Mouse (Mus musculus) 416B (cell line): ENCODE results near the gene Fam189a1.

Experiments
- DNase-seq: peaks from one replicate; pipeline ENCODE4 v3.0.0; 2011; ENCODE audit warnings: low read depth

The Fam189a1 gene

DNA sequence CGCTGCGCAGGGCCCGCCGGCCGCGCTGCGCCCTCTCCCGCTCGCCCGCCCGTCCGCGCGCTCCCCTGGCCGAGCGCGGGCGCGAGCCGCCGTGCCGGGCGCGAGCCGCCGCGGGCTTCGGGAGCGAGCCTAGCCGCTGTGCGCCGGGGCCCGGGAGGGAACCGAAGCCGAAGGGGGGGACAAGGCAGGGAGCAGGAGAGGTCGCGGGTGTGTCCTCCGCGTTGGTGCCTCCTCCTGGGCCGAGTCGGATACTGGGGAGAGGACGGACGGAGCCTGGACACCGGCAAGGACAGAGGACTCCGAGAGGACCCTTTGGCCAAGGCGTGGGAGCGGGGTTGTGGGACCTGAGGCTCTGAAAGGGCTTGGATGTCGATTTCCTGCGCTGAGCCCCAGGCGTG, at the start of gene Fam189a1:
Fam189a1 (minus strand) TSS at position 57 of the 398 bp plus-strand sequence.
- DNase-seq, result no peak

DNA sequence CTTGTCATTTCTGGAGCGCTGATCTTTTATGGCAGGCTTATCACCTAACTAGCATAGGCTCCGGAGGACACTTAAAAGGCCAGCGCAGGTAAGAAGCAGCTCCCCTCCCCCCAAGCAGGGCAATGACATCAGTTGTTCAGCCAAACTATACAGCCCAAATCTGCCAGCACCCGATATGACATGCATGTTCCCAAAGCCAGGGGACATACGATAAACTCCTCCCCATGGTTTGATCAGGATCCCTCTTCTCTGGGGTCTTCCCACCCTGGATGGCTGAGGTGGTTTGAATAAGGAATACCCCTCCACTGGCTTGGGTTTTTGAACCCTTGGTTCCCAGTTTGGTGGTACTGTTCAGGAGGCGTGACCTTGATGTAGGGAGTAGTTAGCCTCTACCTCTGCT, 49.7 kb upstream of the Fam189a1 start:
- DNase-seq, result no peak

DNA sequence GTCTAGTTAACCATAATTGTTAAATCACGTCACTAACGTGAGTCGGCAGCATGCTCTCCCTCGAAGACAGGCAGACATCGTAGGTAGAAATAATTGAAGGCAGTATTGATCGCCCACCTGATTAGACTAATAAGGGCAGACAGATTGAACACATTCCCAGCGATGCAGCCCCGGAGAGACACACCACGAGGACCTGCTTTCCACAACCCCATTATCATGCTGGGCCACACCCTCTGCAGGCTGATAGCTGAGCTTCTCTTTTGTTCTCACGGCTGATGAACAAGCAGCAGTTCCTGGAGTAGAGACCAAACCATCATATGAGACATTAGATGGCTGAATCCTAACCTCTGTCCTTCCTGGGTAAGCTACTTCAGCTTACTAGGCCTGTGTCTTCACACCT, 46.3 kb upstream of the Fam189a1 start:
- no peak for DNase-seq

DNA sequence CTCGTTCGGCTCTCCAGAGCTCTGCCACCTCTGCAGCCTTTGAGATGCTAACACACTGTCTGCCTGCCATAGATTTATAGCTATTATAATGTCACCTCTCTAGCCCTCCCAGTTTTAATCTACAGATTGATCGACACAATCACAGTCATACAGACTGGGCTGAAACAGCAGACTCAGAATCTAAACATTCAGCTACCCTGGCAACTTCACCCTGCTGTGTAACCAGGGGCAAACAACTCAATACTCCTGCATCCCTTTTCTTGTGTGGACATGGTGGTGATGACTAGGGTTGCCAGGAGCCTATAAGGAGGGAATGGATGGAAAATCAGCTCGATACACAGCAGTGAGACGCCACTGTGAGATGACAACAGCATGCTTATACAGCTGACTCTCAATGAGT, 24.3 kb upstream of the Fam189a1 start:
- DNase-seq, result no peak

DNA sequence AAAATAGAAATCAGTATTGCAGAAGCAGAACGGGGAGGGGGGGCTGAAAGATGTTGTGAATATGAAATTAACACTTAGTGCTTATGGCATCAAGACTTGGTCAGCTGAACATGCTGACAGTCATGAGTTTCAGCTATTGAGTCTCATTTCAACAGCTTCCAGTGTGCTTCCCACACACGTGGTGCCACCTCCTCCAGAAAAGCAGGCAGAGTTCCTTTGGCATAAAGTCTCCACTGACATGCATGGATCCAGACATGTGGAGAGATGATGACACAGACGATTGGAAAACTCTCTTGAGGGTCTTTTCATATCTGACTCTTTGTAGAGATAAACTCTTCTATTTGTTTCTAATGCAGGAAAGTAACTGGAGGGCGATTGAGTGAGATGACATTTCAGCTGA, 14.4 kb upstream of the Fam189a1 start:
- no peak for DNase-seq

DNA sequence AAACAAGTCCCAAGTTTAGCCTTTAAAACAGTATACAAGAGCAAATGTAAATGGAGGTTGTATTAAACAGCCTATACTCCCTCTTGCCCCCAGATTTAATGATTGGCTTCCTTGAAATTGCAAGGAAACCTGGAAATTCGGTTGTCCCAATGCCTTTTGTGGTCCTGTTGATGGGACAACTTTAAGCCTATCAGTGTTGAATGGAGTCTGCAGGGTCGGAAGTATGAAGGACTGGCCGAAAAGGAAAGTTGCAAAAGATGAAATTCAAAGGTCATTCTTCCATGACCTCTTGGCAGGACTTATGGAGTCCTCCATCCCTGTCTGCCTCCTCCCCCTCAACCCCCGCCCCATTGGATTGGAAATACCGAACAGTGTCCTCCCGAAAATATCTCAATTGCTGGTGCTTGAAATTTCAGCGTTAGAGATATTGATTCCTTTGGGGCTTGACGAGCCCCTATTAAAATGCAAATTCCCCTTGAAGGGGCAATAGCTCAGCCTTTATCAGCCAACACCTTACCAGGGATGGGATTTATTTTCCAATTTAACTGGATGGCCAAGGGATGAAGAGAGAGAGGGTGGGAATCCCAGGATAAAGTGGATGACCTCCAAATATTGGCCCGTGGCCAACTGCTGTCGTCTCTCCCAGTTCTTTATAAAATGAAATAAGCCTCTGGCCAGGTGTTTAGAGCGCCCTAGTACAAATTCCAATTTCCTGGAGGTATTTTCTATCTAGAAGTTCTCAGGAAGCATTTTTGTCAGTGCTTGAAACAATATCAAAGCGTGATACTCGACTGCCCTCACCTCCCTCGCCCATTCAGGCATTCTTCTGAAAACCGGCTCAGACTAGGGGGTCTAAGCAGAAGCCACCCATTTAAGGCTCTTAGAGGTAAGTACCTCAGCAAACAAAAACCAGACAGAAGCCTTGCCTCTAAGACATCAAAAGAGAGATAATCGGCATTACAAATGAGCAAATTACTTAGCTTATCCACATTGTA, 958 bp upstream of the Fam189a1 start:
- no peak for DNase-seq

DNA sequence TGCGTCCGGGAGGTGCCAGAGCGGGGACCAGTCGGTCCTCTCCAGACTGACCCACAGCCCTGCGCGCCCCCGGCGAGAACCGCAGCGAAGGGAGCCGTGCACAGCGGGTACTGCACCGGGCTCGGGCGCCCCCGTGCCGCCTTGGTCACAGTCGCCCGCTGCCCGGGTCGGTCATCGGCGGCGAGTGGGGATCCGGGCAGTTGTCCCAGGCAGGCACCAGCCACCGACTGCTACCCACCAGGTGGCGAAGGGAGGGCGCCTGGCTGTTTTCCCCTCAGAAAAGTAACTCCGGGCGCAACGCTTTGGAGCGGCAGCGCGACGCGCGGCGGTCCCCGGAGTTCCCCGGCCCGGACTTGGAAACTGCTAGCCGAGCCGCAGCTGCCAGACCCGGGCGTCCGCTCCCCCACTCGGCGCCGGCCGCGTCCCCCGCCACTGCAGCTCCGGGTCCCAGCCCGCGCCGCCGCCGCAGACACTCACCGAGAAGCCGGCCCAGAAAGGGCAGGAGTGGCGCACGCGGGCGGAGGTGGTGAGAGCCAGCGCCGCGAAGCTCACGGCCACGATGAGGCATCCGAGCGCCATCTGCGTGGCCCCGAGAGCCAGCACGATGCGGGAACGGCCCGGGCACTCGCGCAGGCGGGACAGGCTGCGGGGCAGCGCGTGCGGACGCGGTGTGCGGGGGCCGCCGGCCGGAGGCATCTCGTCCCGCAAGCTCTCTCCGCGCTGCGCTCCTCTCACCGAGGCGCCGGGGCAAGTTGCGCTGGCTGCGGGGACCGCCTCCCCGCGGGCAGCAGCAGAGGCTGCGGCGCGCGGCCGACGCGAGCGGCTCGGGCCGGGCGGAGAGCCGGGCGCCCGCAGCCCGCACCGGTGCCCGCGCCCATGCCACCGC, 499 bp downstream of the Fam189a1 start:
- DNase-seq, result no peak

DNA sequence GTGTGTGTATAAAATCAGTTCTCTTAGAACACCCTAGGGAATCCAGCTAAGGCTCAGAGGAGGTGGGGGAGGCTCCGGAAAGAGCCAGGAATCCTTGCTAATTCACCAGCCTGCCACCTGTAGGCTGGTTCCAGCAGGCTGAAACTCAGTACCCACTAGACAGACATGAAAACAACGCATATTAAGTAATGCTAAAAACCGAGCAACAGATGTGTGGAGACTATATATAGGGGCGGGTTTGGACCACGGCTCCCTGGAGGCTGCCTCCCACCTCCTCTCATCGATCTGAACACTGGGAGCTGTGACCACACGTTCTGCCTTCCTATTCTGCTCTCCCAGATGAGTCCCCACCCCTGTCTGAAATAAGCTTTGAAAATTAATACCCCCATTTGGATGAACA, 1.8 kb downstream of the Fam189a1 start:
- DNase-seq, result no peak

DNA sequence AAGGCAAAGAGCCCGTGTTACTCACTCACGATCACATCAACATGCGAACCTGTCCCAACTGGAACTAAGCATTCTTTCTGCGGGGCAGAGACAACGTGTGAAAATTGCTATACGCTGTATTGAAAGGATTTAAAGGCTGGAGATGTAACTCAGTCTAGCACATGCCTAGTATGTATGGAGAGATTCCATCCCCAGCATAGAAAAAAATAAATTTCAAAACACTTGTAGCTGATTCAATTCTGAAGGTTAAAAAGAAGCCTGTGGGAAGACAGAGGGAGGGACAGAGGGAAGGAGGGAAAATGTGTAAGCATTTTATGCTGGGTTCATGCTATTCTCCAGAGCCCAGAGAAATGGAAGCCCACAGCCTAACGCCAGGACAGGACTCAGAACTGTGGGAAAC, 2.5 kb downstream of the Fam189a1 start:
- no peak for DNase-seq

DNA sequence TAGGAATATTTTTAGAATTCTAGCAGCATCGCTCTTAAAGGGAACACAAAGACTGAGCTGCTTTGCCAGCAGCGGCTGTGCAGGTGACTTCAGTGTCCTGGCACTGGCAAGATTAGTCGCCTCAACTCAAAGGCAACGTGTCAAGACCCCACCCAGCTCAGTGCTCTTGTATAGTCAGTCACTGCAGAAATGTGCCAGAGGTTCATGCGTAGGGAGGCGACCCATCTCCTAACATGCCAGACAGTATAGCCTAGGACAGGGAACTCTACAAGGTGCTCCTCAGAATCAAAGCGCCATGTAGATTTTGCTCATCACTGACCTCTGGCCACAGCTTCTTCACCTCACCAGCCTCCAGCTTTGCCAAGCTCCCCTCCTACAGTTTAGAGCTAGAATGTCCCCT, 4.8 kb downstream of the Fam189a1 start:
- no peak for DNase-seq

DNA sequence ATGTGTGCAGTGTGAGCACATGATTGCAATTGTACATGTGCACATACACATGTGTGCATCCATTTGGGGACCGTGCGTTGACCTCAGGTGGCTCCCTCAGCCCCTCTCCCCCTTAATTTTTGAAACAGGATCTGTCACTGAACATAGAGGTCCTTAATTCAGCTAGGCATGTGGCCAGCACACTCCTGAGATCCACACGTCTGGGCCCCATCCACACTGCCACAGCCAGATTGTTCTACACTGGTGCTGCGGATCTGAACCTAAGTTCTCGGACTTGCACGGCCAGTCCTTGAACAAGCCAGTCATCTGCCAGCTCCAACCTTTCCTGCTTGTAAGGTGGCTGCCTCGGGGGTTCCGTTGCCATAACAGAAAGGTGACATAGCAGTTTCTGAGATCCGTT, 7.3 kb downstream of the Fam189a1 start:
- DNase-seq, result no peak

DNA sequence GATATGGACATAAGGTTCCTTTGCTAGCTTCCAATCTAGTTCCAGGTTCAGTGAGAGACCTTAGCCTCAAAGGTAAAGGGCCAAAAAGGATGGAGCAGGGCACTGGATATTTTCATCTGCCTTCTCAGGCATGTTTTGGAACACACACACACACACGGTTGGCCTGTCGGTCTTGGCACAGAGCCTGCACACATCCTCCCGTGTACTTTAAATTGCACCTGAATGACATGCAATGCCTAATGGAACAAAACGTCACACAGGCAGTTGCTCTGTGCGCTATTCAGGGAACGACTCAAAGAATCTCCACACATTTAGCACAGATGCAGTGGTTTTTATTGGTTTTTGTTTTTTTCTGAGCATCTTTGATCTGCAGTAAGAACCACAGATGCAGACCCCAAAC, 11.5 kb downstream of the Fam189a1 start:
- DNase-seq, result no peak

DNA sequence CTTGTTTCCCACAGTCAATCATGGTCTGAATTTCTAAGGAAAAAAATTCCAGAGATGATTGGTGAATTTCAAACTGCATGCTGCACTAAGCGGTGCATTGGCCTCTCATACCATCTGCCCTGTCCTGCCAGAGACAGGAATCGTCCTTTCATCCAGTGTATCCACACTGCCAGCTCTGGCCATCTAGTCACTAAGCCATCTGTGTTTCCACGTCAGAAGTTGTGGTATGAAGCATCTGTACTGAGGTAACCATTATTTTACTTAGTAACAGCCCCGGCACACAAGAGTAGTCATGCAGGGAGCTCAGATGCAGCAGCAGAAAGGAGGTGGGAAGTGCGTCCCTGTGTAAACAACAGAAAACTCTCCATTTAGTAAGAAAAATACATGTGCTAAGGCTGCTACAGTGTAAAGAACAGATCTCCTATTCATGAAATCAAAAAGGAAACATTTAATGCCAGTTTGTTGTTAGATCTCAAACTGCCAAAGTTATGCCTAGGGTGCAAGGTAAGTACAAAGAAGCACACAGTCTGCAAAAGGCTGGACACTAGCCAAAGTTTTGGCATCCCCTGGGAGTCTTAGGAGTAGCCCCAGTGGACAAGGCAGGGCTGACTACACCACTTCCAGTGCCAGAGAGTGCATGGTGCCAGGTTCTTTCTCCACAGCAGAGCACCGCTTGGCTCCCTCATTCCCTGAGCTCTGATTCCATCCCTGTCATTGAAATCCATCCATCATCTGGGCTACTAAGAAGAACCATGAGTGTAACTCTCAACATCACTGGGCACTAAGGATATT, 14.3 kb downstream of the Fam189a1 start:
- DNase-seq, result no peak

DNA sequence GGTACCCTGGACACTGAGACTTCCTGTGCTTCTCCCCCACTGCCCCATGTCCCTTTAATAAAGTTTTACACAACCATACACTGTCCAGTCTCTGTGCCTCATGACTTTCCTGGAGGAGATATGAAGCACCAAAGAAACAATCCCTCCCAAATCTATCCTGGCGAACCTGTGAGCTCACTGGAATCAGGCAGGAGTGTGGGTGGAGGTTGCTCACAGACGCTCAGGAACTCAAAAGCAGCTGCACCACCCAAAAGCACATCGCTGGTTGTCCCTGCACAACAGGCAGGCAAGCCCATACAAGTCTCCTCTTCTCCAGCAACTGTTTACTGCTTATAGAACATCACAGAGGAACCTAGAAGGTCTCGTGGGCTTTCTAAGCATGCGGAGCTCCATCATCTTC, 15.5 kb downstream of the Fam189a1 start:
- DNase-seq, result no peak

DNA sequence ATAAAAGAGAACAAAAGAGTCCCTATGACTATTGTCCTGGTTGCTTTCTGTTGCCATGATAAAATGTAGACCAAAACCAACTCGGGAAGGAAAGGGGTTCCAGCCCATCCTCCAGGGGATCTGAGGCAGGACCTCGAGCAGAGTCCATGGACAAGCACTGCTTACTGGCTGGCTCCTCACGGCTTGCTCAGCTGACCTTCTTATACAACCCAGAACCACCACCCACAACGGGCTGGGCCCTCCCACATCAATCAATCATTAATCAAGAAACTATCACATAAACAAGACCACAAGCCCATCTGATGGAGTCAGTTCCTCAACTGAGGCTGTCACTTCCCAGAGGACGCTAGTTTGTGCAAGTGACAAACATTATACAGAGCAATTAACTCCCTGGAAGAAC, 16.3 kb downstream of the Fam189a1 start:
- no peak for DNase-seq

DNA sequence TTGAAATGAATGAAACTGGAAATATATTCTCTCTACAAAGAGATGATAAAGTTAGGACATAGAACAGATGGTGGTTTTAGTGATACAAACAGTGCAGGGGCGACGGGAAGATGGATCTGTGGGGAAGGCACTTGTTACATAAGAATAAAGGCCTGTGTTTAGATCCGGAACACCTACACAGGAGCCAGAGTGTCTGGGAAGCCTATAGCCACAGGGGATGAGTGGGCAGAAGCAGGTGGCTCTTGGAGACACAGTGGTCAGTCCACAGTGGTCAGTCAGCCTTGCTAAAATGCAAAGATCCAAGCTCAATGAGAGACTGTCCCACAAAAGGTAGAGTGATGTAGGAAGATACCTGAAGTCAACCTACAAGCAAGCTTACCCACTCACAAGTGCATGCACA, 32.6 kb downstream of the Fam189a1 start:
- no peak for DNase-seq

DNA sequence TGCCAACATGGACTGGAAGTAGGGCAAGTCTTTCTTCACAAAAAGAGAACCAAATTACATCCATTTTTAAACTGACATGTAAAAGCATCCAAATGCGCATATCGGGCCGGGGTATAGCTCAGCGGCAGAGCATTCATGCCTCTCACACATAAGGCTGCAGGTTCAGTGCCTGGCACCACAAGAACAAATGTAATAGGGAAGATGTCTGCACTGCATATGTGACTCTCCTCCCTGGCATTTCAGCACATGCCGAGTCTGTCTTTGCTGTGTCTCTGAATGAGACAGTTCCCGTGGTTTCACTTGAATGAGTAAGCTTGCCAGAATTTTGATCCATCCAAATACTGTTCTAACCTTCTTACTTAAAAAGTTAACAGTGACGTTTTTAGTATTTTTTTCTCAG, 39.5 kb downstream of the Fam189a1 start:
- DNase-seq, result no peak

DNA sequence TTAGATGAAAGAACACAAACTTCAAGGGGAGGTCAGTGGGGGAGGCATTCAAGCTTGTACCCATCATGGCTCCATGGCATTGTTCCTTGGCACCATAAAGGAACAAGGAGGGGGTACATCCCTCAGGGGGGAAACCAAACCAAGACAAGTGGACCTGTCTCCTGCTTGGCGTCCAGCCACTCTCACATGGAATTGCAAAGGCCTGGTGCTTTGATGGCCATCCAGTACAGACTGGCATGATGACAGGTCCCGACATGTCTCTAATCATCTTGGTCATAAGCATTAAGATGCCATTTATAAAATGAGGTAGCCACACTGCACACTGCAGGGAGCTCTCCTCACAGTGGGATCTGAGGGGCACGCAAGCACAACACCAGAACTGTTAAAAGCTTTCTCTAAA, 41.0 kb downstream of the Fam189a1 start:
- no peak for DNase-seq

DNA sequence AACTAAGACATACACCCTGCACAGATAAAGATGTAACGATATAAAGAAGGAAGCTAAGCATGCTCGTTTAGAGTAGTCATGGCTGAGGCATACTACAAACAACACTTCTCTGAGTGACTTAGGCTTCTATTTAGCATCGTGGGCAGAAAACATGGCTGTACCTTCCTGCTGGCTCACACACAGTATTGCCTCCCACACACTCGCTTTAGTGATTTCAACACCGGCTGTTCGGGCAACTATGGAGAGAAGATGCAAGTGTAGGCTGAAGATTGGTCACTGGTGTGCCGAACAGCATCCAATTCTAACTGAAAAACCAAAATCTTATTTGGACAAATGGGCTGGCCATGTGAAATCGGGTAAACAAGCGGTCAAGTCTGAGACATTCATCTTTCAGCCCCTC, 44.7 kb downstream of the Fam189a1 start:
- no peak for DNase-seq

DNA sequence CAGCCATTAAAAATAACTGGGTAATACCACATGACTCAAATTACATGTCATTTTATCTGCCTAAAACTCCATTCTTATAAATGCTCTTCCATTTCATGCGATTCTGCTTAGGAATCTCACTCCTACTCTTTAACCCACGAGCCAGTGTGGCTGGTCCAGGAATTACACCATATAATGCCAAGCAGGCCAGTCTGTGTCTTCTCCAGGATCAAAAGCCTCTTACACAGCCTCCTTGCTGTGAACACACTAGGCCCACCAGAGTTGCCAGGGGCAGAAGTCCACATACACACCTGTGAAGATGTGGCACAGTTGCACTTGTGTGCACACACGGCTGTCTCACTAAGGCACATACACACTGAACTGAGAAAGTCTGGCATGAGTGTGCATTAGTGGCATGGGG, 50.8 kb downstream of the Fam189a1 start:
- DNase-seq, result no peak

DNA sequence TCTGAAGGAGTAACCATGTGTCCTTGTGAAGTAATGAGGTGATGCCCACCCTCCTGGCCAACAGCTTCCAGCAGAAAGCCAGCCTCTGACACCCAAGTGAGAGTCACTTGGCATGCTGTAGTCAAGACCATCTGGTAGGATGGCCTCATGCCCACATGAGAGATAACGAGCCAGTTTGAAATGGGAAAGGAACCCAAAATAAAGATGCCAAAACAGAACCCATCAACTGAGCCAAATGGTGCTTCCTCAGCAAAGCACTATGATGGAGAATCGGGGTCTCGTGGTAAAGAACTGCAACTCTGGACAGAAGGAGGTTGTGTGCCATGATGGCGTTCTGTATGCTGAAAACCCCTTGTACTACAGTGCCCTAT, 51.3 kb downstream of the Fam189a1 start:
- DNase-seq, result no peak
